Mouse (Mus musculus) liver, adult 2 months (tissue): Measurements from ENCODE around the gene Sds.

ENCODE experiments used
- CTCF ChIP-seq: fragments of 200-500 bp; IDR thresholded peaks from 2 replicates; pipeline ENCODE4 v1.5.1; 2011; ENCODE audit warnings: low read depth, low read length, control low read depth
- POLR2A ChIP-seq: fragments of 200-500 bp; IDR thresholded peaks from 2 replicates; pipeline ENCODE4 v1.6.1; 2011; ENCODE audit warnings: low read length, control low read depth; ENCODE audit not compliant: insufficient read depth; ENCODE audit errors: extremely low read depth

DNA sequence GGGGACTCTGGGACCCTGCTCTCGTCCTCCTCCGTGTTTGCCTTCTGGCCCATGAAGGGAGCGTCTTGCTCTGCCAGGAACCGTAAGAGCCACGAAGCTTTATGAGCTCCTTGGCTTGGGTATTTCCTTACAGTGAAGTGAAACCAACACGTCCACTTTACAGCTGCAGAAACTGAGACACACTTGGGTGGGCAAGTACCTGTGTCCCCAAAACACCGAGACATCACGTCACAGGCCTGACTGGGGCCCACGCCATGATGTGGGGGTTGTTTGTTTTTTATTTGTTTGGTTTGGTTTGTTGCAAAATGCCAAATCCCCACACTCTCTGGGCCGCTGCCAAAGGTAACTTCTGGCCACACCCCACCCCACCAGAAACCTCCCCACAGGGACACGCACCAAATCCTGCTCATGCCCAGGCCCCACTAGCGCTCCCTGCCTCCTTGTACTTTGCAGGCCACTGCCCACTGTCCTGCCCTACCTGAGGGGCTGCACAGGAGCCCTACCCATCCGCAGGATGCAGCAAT lies 19.4 kb downstream of the Sds start:
- TF ChIP-seq CTCF, result no peak
- no peak for TF ChIP-seq POLR2A
